Mouse (Mus musculus) stomach, postnatal 0 days (tissue): Measurements from ENCODE around the gene Ctc1. TPM values are rescaled to one million over a fixed set of nuclear protein-coding genes. Genes with fewer than 3 reads are reported as not detected.
A peak's percentile ranks its signal among the peaks of the same experiment; 100 is the strongest.
"Not testable (repeated sequence)": the region's sequence is repeated elsewhere in the genome, so short reads cannot be mapped to it uniquely, and the experiment has no call there.

Experiments used
- ATAC-seq: fragments of 200-750 bp; cut with Nextera tagmentation; 2 replicates; pipeline ENCODE4 v1.8.0; 2017; ENCODE audit not compliant: low FRiP score, low TSS enrichment
- DNase-seq: peaks from one replicate; pipeline ENCODE4 v3.0.0-alpha.2; 2016; ENCODE audit warnings: low spot score
- H3K27ac ChIP-seq: fragments of 300-500 bp; sonication (generic); replicated peaks from 2 replicates; pipeline ENCODE4 v1.5.1; 2014; ENCODE audit warnings: mild to moderate bottlenecking, control low read depth
- H3K27me3 ChIP-seq: fragments of 300-500 bp; sonication (generic); 2 replicates; pipeline ENCODE4 v1.6.1; 2014; ENCODE audit warnings: low read length; ENCODE audit not compliant: control insufficient read depth, insufficient read depth
- H3K36me3 ChIP-seq: fragments of 300-500 bp; sonication (generic); 2 replicates; pipeline ENCODE4 v1.6.1; 2014; ENCODE audit warnings: low read length, mixed read lengths; ENCODE audit not compliant: control insufficient read depth, insufficient read depth
- H3K4me1 ChIP-seq: fragments of 300-500 bp; sonication (generic); replicated peaks from 2 replicates; pipeline ENCODE4 v1.6.1; 2014; ENCODE audit warnings: antibody characterized with exemption; ENCODE audit not compliant: control insufficient read depth, insufficient read depth
- H3K4me2 ChIP-seq: fragments of 300-500 bp; sonication (generic); replicated peaks from 2 replicates; pipeline ENCODE4 v1.6.1; 2014; ENCODE audit warnings: low read depth, mild to moderate bottlenecking, control low read depth, moderate library complexity
- H3K4me3 ChIP-seq: fragments of 300-500 bp; sonication (generic); 2 replicates; pipeline ENCODE4 v1.5.1; 2014; ENCODE audit warnings: low read depth, low read length, control low read depth
- H3K9ac ChIP-seq: fragments of 300-500 bp; sonication (generic); 2 replicates; pipeline ENCODE4 v1.6.1; 2014; ENCODE audit warnings: mild to moderate bottlenecking, low read length, control low read depth, mixed read lengths
- H3K9me3 ChIP-seq: fragments of 300-500 bp; sonication (generic); 2 replicates; pipeline ENCODE4 v1.6.1; 2016; ENCODE audit warnings: low read length; ENCODE audit not compliant: control insufficient read depth
- CTCF ChIP-seq: IDR thresholded peaks from 2 replicates; pipeline ENCODE4 v1.5.1; 2016; ENCODE audit warnings: antibody characterized with exemption, low read depth, mild to moderate bottlenecking, moderate library complexity
- EP300 ChIP-seq: optimal IDR thresholded peaks from 2 replicates; pipeline ENCODE3; 2016; ENCODE audit warnings: antibody characterized with exemption
- WGBS: fragments of 180-500 bp; shearing (Covaris S2); extraction: QIAGEN DNeasy Blood & Tissue Kit; methylation state at CpG from one replicate; pipeline ENCODE4 v1.1.7; 2014; 5-methylcytosine and 5-hydroxymethylcytosine counted together
- polyA plus RNA-seq: library from polyadenylated mRNA; unstranded; fragments of >200 nt; fragmentation: Nextera tagmentation; extraction: Ambion mirVana; gene quantifications from 2 replicates; pipeline ENCODE4 v1.2.1, GENCODE M21; 2015

Ctc1 gene
- polyA plus RNA-seq, 1 experiment from 2014 or later: 11.1 TPM

DNA sequence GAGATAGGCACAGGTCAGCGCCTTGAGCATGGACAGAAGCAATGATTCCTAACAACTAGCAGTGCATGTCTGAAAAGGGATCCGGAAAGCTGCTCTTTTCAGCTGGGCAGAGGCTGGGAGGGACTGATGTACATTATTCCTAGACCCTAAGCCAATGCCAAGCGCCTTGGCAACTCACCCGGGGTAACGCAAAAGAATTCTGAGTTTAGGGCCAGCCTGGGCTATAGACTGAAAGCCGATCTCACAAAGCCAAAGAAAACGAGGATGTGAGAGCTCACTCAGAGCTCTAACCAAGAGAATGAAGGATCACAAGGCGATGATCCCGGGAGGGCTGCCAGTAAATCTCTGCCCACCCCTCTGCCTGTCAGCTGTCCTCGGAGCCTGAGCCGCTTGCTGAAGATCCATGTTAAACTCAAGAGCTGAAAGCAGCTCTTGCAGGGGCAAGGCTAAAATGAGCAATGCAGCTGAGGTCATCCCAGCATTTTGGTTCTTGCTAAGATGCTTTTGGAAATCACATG is 28.3 kb upstream of the Ctc1 start:
- 89% methylated on average over 11 of the region's 11 CpGs for WGBS
- no peaks in the 10 kb centered on the region for H3K27me3 ChIP-seq
- TF ChIP-seq EP300 (no peak), CTCF (no peak)
- H3K36me3 ChIP-seq: peaks cover 25% of the 10 kb centered on the region
- DNase-seq: no peak
- no peak overlapping the region for H3K4me3 ChIP-seq
- no peaks in the 10 kb centered on the region for H3K9me3 ChIP-seq
- no peak overlapping the region for H3K4me2 ChIP-seq
- H3K27ac ChIP-seq: no peak overlapping the region
- no peak for ATAC-seq
- no peak overlapping the region for H3K9ac ChIP-seq
- no peaks in the 10 kb centered on the region for H3K4me1 ChIP-seq

DNA sequence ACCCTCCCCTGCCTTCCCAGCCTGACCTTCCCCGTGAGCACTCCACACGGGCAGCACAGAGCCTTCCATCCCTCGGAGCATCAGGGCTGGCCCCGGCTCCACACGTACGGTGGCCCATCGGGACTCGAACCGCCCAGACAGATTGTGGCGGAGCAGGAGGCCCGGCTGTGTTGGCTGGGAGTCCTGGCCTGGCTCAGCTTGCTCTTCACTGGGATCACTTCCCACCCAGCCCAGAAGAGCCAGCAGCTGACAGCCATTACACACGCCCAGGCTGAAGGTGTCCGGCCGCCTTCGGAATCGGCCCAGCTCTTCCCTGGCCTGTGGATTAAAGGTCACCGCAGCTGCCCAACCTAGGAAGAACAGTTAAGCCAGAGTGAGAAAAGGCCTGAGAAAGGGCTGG is 27.4 kb upstream of the Ctc1 start:
- Histone ChIP-seq H3K9ac (no peak overlapping the region), H3K4me1 (no peaks in the 10 kb centered on the region), H3K36me3 (peaks cover 25% of the 10 kb centered on the region), H3K4me3 (no peak overlapping the region), H3K4me2 (no peak overlapping the region), H3K27me3 (no peaks in the 10 kb centered on the region), H3K27ac (no peak overlapping the region), H3K9me3 (no peaks in the 10 kb centered on the region)
- DNase-seq (no peak), ATAC-seq (no peak)
- no peak for TF ChIP-seq CTCF
- no peak for TF ChIP-seq EP300
- 84% methylated on average over 17 of the region's 17 CpGs for WGBS

DNA sequence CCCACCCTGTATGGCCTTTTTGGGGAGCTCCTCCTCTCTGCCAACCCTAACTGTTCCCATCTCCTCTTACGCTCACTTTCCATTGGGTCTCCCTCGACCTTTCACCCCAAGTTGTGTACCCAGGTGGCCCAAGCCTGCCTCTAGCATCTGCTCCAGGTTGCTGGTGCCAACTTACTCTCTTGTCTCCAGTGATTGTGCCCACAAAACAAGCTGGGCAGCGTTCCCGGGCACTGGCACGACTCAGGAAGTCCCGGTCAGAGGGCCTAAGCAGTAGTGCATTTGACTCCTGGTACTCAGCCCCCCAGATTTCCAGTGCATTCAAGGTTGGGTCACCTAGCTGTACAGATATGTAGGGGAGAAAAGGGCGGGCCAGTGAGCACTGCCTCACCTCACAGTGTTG is 22.6 kb upstream of the Ctc1 start:
- Histone ChIP-seq H3K9ac (no peak overlapping the region), H3K4me1 (no peaks in the 10 kb centered on the region), H3K9me3 (no peaks in the 10 kb centered on the region), H3K36me3 (peaks cover 33% of the 10 kb centered on the region), H3K27me3 (no peaks in the 10 kb centered on the region), H3K4me3 (no peak overlapping the region), H3K27ac (no peak overlapping the region), H3K4me2 (no peak overlapping the region)
- DNase-seq (no peak), ATAC-seq (no peak)
- TF ChIP-seq CTCF: no peak
- 85% methylated on average over 7 of the region's 7 CpGs for WGBS

DNA sequence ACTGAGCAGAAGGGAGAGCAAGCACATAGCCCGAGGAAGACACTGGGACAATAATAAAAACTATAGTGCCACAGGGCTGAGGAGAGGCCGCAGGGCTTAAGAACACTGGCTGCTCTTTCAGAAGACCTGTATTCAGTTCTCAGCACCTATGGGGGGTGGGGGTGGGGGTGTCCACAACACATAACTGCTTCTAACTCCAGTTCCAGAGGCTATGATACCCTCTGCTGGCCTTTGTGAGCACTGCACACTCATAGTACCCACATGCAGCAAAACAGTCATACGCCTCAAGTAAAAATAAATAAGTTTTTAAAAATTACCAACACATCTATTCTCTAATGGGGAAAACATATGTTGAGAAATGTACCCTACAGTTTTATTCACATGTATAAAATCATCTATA is 21.3 kb upstream of the Ctc1 start:
- 93% methylated on average over 3 of the region's 3 CpGs for WGBS
- TF ChIP-seq EP300 (no peak), CTCF (peak; percentile 48)
- ATAC-seq (no peak), DNase-seq (no peak)
- Histone ChIP-seq H3K27me3 (no peaks in the 10 kb centered on the region), H3K4me1 (no peaks in the 10 kb centered on the region), H3K9ac (no peak overlapping the region), H3K4me3 (no peak overlapping the region), H3K36me3 (peaks cover 33% of the 10 kb centered on the region), H3K4me2 (no peak overlapping the region), H3K9me3 (no peaks in the 10 kb centered on the region), H3K27ac (no peak overlapping the region)

DNA sequence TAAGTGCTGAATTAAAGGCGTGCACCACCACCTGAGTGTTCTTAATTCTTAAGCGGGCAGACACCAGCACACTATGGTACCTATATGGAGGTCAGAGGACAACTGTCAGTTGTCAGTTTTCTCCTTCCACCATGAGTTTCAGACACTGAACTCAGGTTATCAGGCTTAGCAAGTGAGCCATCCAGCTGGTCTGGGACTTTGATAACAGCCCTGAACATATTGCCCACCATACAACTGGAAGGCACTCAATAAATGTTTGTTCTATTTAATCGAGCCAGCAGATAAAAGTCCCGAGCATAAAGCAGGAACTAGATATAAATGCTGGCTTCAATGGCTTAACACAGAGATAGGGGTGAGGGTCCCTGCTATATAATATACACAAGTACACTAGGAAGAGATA is 18.6 kb upstream of the Ctc1 start:
- no peak overlapping the region for H3K4me3 ChIP-seq
- WGBS: 84% methylated on average over 4 of the region's 4 CpGs

DNA sequence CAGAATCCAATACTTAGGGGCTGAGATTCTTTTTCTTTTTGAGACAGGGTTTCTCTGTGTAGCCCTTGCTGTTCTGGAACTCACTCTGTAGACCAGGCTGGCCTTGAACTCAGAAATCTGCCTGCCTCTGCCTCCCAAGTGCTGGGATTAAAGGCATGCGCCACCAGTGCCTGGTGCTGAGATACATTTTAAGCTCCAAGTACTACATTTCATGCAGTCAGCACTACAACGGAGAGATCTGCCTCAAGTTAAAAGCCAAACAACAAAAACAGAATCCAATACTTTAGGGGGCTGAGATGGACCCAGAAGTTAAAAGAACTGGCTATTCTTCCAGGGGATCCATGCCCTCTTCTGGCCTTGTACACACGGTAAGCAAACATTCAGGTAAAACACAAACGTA is 12.9 kb upstream of the Ctc1 start:
- not testable (repeated sequence) for H3K9me3 ChIP-seq, H3K4me3 ChIP-seq, H3K4me1 ChIP-seq, H3K27ac ChIP-seq, ATAC-seq, DNase-seq, H3K4me2 ChIP-seq, H3K9ac ChIP-seq, H3K27me3 ChIP-seq
- 79% methylated on average over 4 of the region's 4 CpGs for WGBS
- H3K36me3 ChIP-seq: peaks cover 21% of the 10 kb centered on the region

More for the DNA sequence above, 18.6 kb upstream of the Ctc1 start:
- Histone ChIP-seq H3K36me3 (peaks cover 37% of the 10 kb centered on the region), H3K9ac (no peak overlapping the region), H3K4me2 (no peak overlapping the region), H3K9me3 (no peaks in the 10 kb centered on the region), H3K4me1 (no peaks in the 10 kb centered on the region), H3K27ac (no peak overlapping the region), H3K27me3 (no peaks in the 10 kb centered on the region)
- TF ChIP-seq EP300 (no peak), CTCF (no peak)
- DNase-seq: no peak
- no peak for ATAC-seq
